Comparison of ENCODE assay signal across 13 mouse cellular contexts in the genomic region with DNA sequence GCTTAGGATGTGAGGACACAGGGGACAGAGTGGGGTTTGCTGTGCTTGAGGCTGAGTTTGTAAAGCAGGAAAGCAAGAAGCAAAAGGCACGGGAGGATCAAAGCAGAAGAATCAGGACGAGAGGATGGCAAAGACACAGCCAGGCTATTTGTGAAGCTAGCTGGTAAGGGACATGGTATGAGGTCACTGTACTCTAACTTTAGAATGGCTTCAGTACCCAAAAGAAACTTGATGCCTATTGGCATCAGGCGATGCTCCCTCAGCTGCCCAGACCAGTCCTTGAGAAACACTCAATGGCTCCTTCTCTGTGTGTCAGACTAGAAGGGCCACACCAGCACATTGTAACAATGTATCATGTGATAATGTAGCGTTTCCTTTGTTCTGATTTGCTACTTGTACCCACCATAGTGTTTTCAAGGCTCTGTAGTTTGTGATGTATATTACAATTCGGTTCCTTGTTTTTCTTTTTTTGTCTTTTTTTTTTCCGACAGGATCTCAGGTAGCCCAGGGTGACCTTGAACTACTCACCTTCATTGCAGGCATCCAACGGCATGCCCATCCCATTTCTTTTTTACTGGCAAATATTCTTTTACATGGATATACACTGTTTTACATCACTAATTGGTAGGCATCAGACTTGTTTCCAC.
"Had no signal": no experiment of that assay in that cellular context is flagged by ENCODE, and none has a peak within 500 bp of the region (broad histone marks: within the 10 kb centered on the region; RNA-seq: fewer than 3 reads in every experiment).

No protein-coding gene starts in this region.

- H3K4me3 ChIP-seq: limb, embryonic 12.5 days; liver, embryonic 13.5 days; lung, embryonic 15.5 days; midbrain, embryonic 12.5 days; neural tube, embryonic 15.5 days had no signal

- H3K36me3 ChIP-seq: limb, embryonic 12.5 days; liver, embryonic 13.5 days; lung, embryonic 15.5 days; midbrain, embryonic 12.5 days; neural tube, embryonic 15.5 days had no signal

- H3K9me3 ChIP-seq: limb, embryonic 12.5 days; liver, embryonic 13.5 days; lung, embryonic 15.5 days; midbrain, embryonic 12.5 days; neural tube, embryonic 15.5 days had no signal

- DNase-seq: kidney, postnatal 25 days; layer of hippocampus, adult 9-11 months; layer of hippocampus, postnatal 36 days; liver; liver, embryonic 13.5 days; liver, postnatal 0 days; right cerebral cortex, adult 18-20 months; right cerebral cortex, postnatal 25 days; thymus, postnatal 36 days had no signal

- H3K27ac ChIP-seq: limb, embryonic 12.5 days; liver, embryonic 13.5 days; lung, embryonic 15.5 days; midbrain, embryonic 12.5 days; neural tube, embryonic 15.5 days had no signal

- H3K9ac ChIP-seq: limb, embryonic 12.5 days; liver, embryonic 13.5 days; liver, postnatal 0 days; lung, embryonic 15.5 days; midbrain, embryonic 12.5 days; neural tube, embryonic 15.5 days had no signal

- H3K4me1 ChIP-seq: limb, embryonic 12.5 days; liver, embryonic 13.5 days; lung, embryonic 15.5 days; midbrain, embryonic 12.5 days; neural tube, embryonic 15.5 days had no signal
